Mouse (Mus musculus) liver, embryonic 12.5 days (tissue): ENCODE data around the gene 8030474K03Rik. TPM values are rescaled to one million over a fixed set of nuclear protein-coding genes. Genes with fewer than 3 reads are reported as not detected.

Experiments used
- ATAC-seq: fragments of 200-750 bp; cut with Nextera tagmentation; 2 replicates; pipeline ENCODE4 v1.8.0; 2017; ENCODE audit warnings: moderate number of reproducible peaks, mild to moderate bottlenecking, moderate library complexity
- H3K27ac ChIP-seq: fragments of 300-500 bp; sonication (generic); 2 replicates; pipeline ENCODE4 v1.5.1; 2016; ENCODE audit warnings: mild to moderate bottlenecking
- H3K27me3 ChIP-seq: fragments of 300-500 bp; sonication (generic); replicated peaks from 2 replicates; pipeline ENCODE4 v1.6.1; 2016; ENCODE audit warnings: mild to moderate bottlenecking, moderate library complexity
- H3K36me3 ChIP-seq: fragments of 300-500 bp; sonication (generic); 2 replicates; pipeline ENCODE4 v1.6.1; 2016; ENCODE audit warnings: mild to moderate bottlenecking, moderate library complexity
- H3K4me1 ChIP-seq: fragments of 300-500 bp; sonication (generic); 2 replicates; pipeline ENCODE4 v1.6.1; 2016
- H3K4me2 ChIP-seq: fragments of 300-500 bp; sonication (generic); 2 replicates; pipeline ENCODE4 v1.6.1; 2016; ENCODE audit warnings: mild to moderate bottlenecking, moderate library complexity
- H3K4me3 ChIP-seq: fragments of 300-500 bp; sonication (generic); 2 replicates; pipeline ENCODE4 v1.5.1; 2016; ENCODE audit warnings: mild to moderate bottlenecking, moderate library complexity
- H3K9ac ChIP-seq: fragments of 300-500 bp; sonication (generic); 2 replicates; pipeline ENCODE4 v1.6.1; 2016; ENCODE audit warnings: mild to moderate bottlenecking, moderate library complexity
- H3K9me3 ChIP-seq: fragments of 300-500 bp; sonication (generic); replicated peaks from 2 replicates; pipeline ENCODE4 v1.6.1; 2016; ENCODE audit warnings: mild to moderate bottlenecking, moderate library complexity
- WGBS: fragments of 180-500 bp; shearing (Covaris S2); methylation state at CpG from one replicate; pipeline ENCODE4 v1.1.7; 2016; ENCODE audit not compliant: insufficient replicate concordance; 5-methylcytosine and 5-hydroxymethylcytosine counted together
- polyA plus RNA-seq: library from polyadenylated mRNA; unstranded; fragments of >200 nt; fragmentation: Nextera tagmentation; extraction: Ambion mirVana; gene quantifications from 2 replicates; pipeline ENCODE4 v1.2.1, GENCODE M21; 2016

8030474K03Rik gene
- 0.33 and 0.73 TPM in 2 replicates for polyA plus RNA-seq

- 79% methylated on average over 26 of the region's 35 CpGs for WGBS
- Histone ChIP-seq H3K4me3 (no peak within 1 kb of the TSS), H3K36me3 (no peaks in the 10 kb centered on the region), H3K4me1 (no peaks in the 10 kb centered on the region), H3K4me2 (no peak within 1 kb of the TSS), H3K9ac (no peak within 1 kb of the TSS), H3K9me3 (no peaks in the 10 kb centered on the region), H3K27me3 (no peaks in the 10 kb centered on the region; the same call in 1 of the 2 replicates), H3K27ac (no peak within 1 kb of the TSS)
- no peak for ATAC-seq
These were observed at the start of gene 8030474K03Rik, which contains the start of gene Gm4779 for GRCm38 (mm10) chrX:101794342-101794741. TSS of gene 8030474K03Rik (plus strand) at chrX:101794656. TSS of gene Gm4779 (minus strand) at chrX:101794423.

- Histone ChIP-seq H3K4me3 (no peak overlapping the region), H3K4me2 (no peak overlapping the region), H3K9ac (no peak overlapping the region), H3K36me3 (no peaks in the 10 kb centered on the region), H3K27ac (no peak overlapping the region), H3K27me3 (peaks cover 16% of the 10 kb centered on the region), H3K9me3 (no peaks in the 10 kb centered on the region), H3K4me1 (no peaks in the 10 kb centered on the region)
- 66% methylated on average over 4 of the region's 4 CpGs for WGBS
- ATAC-seq = no peak
These were observed 44.3 kb upstream of the 8030474K03Rik start for GRCm38 (mm10) chrX:101750144-101750543.

GRCm38 (mm10) chrX:101754478-101754877 lies 40.0 kb upstream of the 8030474K03Rik start:
- Histone ChIP-seq H3K9ac (no peak overlapping the region), H3K27ac (no peak overlapping the region), H3K36me3 (no peaks in the 10 kb centered on the region), H3K4me2 (no peak overlapping the region), H3K9me3 (no peaks in the 10 kb centered on the region), H3K4me3 (no peak overlapping the region), H3K4me1 (no peaks in the 10 kb centered on the region), H3K27me3 (peaks cover 8% of the 10 kb centered on the region; the same call in 1 of the 2 replicates)
- 55% methylated on average over 5 of the region's 5 CpGs for WGBS
- ATAC-seq = no peak

- no peak overlapping the region for H3K9ac ChIP-seq
- no peaks in the 10 kb centered on the region for H3K4me1 ChIP-seq
- H3K4me2 ChIP-seq = no peak overlapping the region
- peaks cover 4% of the 10 kb centered on the region; the same call in 1 of the 2 replicates for H3K27me3 ChIP-seq
- H3K36me3 ChIP-seq = no peaks in the 10 kb centered on the region
- no peak overlapping the region for H3K27ac ChIP-seq
- no peak for ATAC-seq
- H3K9me3 ChIP-seq = no peaks in the 10 kb centered on the region
- WGBS = 55% methylated on average over 5 of the region's 5 CpGs
- no peak overlapping the region for H3K4me3 ChIP-seq
These were observed 29.8 kb upstream of the 8030474K03Rik start for GRCm38 (mm10) chrX:101764621-101765020.

- 75% methylated on average over 4 of the region's 4 CpGs for WGBS
- no peaks in the 10 kb centered on the region for H3K9me3 ChIP-seq
- no peak overlapping the region for H3K4me2 ChIP-seq
- no peak for ATAC-seq
- H3K27me3 ChIP-seq = peaks cover 4% of the 10 kb centered on the region; the same call in 1 of the 2 replicates
- H3K9ac ChIP-seq = no peak overlapping the region
- H3K27ac ChIP-seq = no peak overlapping the region
- no peak overlapping the region for H3K4me3 ChIP-seq
- no peaks in the 10 kb centered on the region for H3K36me3 ChIP-seq
- H3K4me1 ChIP-seq = no peaks in the 10 kb centered on the region
These were observed 29.3 kb upstream of the 8030474K03Rik start for GRCm38 (mm10) chrX:101765111-101765510.

- Histone ChIP-seq H3K4me1 (no peaks in the 10 kb centered on the region), H3K27me3 (no peaks in the 10 kb centered on the region; the same call in 1 of the 2 replicates), H3K9me3 (no peaks in the 10 kb centered on the region), H3K27ac (no peak overlapping the region), H3K4me3 (no peak overlapping the region), H3K4me2 (no peak overlapping the region), H3K36me3 (no peaks in the 10 kb centered on the region), H3K9ac (no peak overlapping the region)
- 50% methylated on average over 7 of the region's 7 CpGs for WGBS
- ATAC-seq = no peak
These were observed 27.2 kb upstream of the 8030474K03Rik start for GRCm38 (mm10) chrX:101767280-101767679.

- 34% methylated on average over 2 of the region's 2 CpGs for WGBS
- Histone ChIP-seq H3K27me3 (peaks cover 7% of the 10 kb centered on the region), H3K9ac (no peak overlapping the region), H3K9me3 (no peaks in the 10 kb centered on the region), H3K4me2 (no peak overlapping the region), H3K27ac (no peak overlapping the region), H3K36me3 (no peaks in the 10 kb centered on the region), H3K4me1 (no peaks in the 10 kb centered on the region), H3K4me3 (no peak overlapping the region)
- ATAC-seq = no peak
These were observed 25.0 kb upstream of the 8030474K03Rik start for GRCm38 (mm10) chrX:101769478-101769877.

- no peaks in the 10 kb centered on the region for H3K9me3 ChIP-seq
- no peak overlapping the region for H3K9ac ChIP-seq
- WGBS = 16% methylated on average over 3 of the region's 3 CpGs
- H3K27me3 ChIP-seq = peaks cover 8% of the 10 kb centered on the region
- H3K4me1 ChIP-seq = no peaks in the 10 kb centered on the region
- H3K4me2 ChIP-seq = no peak overlapping the region
- H3K36me3 ChIP-seq = no peaks in the 10 kb centered on the region
- no peak overlapping the region for H3K27ac ChIP-seq
- ATAC-seq = no peak
- no peak overlapping the region for H3K4me3 ChIP-seq
These were observed 24.1 kb upstream of the 8030474K03Rik start for GRCm38 (mm10) chrX:101770307-101770706.

- Histone ChIP-seq H3K9me3 (no peaks in the 10 kb centered on the region), H3K27me3 (peaks cover 8% of the 10 kb centered on the region), H3K27ac (no peak overlapping the region), H3K9ac (no peak overlapping the region), H3K4me3 (no peak overlapping the region), H3K36me3 (no peaks in the 10 kb centered on the region), H3K4me1 (no peaks in the 10 kb centered on the region), H3K4me2 (no peak overlapping the region)
- 22% methylated on average over 5 of the region's 5 CpGs for WGBS
- ATAC-seq = no peak
These were observed 22.4 kb upstream of the 8030474K03Rik start for GRCm38 (mm10) chrX:101772035-101772434.

GRCm38 (mm10) chrX:101791551-101791950 lies 2.9 kb upstream of the 8030474K03Rik start:
- H3K4me2 ChIP-seq = no peak overlapping the region
- 33% methylated on average over 4 of the region's 4 CpGs for WGBS
- no peaks in the 10 kb centered on the region for H3K36me3 ChIP-seq
- H3K9me3 ChIP-seq = no peaks in the 10 kb centered on the region
- no peaks in the 10 kb centered on the region for H3K4me1 ChIP-seq
- no peak overlapping the region for H3K4me3 ChIP-seq
- ATAC-seq = no peak
- no peak overlapping the region for H3K27ac ChIP-seq
- no peak overlapping the region for H3K9ac ChIP-seq
- H3K27me3 ChIP-seq = peaks cover 6% of the 10 kb centered on the region

GRCm38 (mm10) chrX:101805512-101805911 lies 11.1 kb downstream of the 8030474K03Rik start:
- Histone ChIP-seq H3K4me2 (no peak overlapping the region), H3K36me3 (no peaks in the 10 kb centered on the region), H3K9ac (no peak overlapping the region), H3K27me3 (peaks cover 10% of the 10 kb centered on the region; the same call in 1 of the 2 replicates), H3K4me3 (no peak overlapping the region), H3K4me1 (no peaks in the 10 kb centered on the region), H3K9me3 (no peaks in the 10 kb centered on the region), H3K27ac (no peak overlapping the region)
- WGBS = 23% methylated on average over 2 of the region's 2 CpGs
- ATAC-seq = no peak

GRCm38 (mm10) chrX:101811750-101812149 lies 17.3 kb downstream of the 8030474K03Rik start:
- peaks cover 3% of the 10 kb centered on the region for H3K27me3 ChIP-seq
- no peak for ATAC-seq
- no peaks in the 10 kb centered on the region for H3K4me1 ChIP-seq
- no peaks in the 10 kb centered on the region for H3K9me3 ChIP-seq
- H3K4me2 ChIP-seq = no peak overlapping the region
- H3K27ac ChIP-seq = no peak overlapping the region
- WGBS = 60% methylated on average over 3 of the region's 3 CpGs
- no peak overlapping the region for H3K4me3 ChIP-seq
- H3K36me3 ChIP-seq = no peaks in the 10 kb centered on the region
- no peak overlapping the region for H3K9ac ChIP-seq

GRCm38 (mm10) chrX:101819163-101819562 lies 24.7 kb downstream of the 8030474K03Rik start:
- Histone ChIP-seq H3K4me3 (no peak overlapping the region), H3K27me3 (peaks cover 16% of the 10 kb centered on the region), H3K27ac (no peak overlapping the region), H3K4me2 (no peak overlapping the region), H3K9me3 (no peaks in the 10 kb centered on the region), H3K9ac (no peak overlapping the region), H3K36me3 (no peaks in the 10 kb centered on the region), H3K4me1 (no peaks in the 10 kb centered on the region)
- no peak for ATAC-seq
- WGBS = 33% methylated on average over 1 of the region's 1 CpGs
